Mouse (Mus musculus): Measurements from ENCODE around the gene Cog5. TPM values are rescaled to one million over a fixed set of nuclear protein-coding genes. Genes with fewer than 3 reads are reported as not detected.

The Cog5 gene
- polyA plus RNA-seq, 1 experiment from 2014 or later: 7.6 TPM

Other genes starting within 250 kb of the Cog5 start
- 3.6 and 4.7 TPM in 2 replicates for gene Cbll1, start 155.3 kb upstream of the Cog5 start, polyA plus RNA-seq (2015; fragmentation: Nextera tagmentation; extraction: Ambion mirVana)
- gene Slc26a4, start 94.9 kb upstream of the Cog5 start, polyA plus RNA-seq (2015; fragmentation: Nextera tagmentation; extraction: Ambion mirVana): 0.04 TPM in 2 replicates
- 18.3 and 18.6 TPM in 2 replicates for gene Bcap29, start 20.2 kb upstream of the Cog5 start, polyA plus RNA-seq (2015; fragmentation: Nextera tagmentation; extraction: Ambion mirVana)
- 2.4 and 2.6 TPM in 2 replicates for gene Dus4l, start within 50 bp of the Cog5 start, polyA plus RNA-seq (2015; fragmentation: Nextera tagmentation; extraction: Ambion mirVana)
- 0.09 and 0.12 TPM in 2 replicates for gene Gpr22, start 59.1 kb downstream of the Cog5 start, polyA plus RNA-seq (2015; fragmentation: Nextera tagmentation; extraction: Ambion mirVana)